Mouse (Mus musculus) brain, adult 2 months (tissue): ENCODE data around the gene Dpagt1.
"Not testable (repeated sequence)": the region's sequence is repeated elsewhere in the genome, so short reads cannot be mapped to it uniquely, and the experiment has no call there.

Source experiments
- DNase-seq: peaks from one replicate; pipeline ENCODE4 v3.0.0; 2011; ENCODE audit warnings: low read depth, low spot score

Gene Dpagt1

DNA sequence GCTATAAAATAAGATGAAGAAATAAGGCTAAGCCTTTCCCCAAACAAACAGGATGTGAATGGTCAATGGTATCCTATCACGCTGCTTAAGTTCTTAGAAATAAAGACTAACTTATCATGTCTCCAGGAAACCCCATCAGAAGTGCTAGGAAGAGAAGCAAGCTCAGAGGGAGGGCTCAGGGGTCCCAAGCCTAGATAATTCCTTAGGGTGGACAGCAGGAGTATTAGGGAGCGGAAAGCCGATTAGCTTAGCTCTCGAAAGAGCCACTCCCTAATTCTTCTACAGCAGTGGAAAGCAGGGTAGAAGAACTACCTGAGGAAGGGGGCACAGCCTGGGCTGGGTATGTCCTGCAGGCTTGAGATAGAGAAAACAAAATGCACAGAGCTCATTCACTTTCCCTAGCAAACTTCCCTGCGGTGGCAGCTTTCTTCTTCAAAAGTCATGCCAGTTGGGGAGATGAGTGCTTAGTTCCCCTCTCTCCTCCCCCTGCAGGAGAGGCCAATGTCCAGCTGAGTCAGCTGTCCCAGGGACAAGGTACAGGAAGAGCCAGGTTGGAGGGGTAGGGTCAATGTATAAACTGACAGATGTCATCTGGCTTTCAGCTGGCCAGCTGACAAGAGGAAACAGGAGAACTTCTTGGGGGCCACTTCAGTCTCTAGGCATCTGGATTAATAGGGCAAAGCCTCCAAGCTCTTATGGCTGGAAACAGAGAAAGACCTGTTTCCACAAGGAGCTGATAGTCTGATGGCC lies 7.6 kb upstream of the Dpagt1 start:
- no peak for DNase-seq

DNA sequence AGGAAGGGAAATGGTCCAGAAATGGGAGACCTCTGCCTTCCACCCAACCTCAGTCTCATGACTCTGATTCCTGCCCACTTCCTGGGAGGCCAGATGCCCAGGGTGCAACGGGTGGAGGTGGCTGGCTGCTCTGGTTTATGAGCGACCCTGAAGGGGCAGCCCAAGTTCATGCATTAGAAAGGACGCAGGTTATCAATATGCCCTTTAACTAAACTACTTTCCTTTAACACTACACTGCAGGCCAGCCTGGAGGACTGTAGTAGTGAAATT lies 7.1 kb upstream of the Dpagt1 start:
- DNase-seq, result no peak

DNA sequence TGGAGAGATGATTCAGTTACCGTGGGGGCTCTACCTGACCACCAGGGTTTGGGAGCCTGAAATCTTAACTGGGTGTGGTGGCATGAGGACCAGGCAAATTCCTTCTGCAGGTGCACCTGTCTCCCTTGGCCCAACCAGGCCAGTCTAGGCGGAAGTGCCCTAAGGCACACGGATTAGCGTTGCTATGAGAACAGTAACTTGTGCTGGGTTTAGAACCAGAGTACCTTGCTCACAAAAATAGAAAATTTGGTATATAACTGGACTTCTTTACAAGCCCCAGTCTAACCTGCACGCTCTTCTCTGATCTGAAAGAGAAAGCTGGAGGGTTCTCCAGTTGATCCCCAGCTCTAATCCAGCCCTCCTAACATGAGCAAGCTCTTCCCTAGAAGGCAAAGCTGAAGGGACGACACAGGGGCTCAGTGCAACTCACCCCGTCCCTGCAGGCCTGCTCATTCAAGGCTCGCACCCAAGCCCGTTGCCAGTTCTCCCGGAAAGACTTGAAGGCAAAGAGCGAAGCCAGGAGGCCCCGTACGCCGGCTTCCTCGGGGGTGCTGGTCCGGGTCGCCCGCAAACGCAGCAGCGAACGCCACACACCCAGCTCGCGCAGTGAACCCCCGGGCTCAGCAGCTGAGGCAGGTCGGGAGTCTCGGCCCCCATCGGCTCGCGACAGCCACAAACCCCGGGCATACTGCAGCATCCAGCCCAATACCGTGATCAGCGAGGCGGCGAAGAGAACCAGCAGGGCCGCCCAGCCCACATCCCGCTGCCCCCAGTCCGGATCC lies 6.5 kb upstream of the Dpagt1 start:
- peak; percentile 37 for DNase-seq

DNA sequence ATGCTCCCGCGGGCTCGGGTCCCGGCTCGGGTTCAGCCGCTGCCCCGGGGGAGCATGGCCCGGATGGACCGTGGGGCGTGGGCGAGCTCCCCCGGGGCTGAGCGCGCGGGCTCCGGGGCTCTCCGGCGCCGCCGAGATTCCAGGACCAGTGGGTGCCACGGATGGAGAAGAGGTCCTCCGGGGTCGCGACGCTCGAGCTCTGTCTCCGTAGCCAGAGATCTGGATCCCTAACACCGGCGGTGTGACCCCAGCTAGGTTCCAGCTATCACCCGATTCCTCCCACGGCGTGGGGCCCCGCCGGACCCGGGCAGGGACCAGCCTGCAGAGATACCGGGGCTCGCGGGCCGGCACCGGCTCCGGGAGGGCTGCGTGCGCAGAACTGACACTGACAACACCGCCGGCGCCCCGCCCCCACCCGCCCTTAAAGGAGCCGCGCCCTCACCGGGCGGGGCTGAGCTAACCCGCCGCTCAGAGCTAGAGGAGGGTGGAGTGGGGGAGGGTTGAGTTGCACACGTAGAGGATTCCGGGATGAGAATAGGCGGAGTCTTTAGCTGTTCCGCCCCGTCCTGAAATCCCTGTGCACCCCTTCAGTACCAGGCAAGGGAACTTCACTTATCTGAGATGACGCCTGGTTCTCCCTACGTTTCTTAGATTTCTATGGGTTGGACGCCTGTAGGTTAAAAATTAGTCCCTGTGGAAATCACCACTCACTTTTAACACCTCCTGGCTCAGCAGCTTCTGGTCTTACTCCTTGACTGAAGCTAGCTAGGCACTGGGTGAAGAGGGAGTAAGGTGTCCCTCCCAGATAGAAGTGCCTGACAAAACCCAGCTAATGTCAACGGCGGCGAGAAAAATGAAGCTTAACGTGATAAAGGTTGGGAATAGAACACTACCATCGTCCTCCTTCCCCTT lies 5.7 kb upstream of the Dpagt1 start, which contains the start of gene C2cd2l:
Gene C2cd2l (minus strand): TSS at position 399 of the 912 bp plus-strand sequence.
- peak; percentile 99 for DNase-seq

DNA sequence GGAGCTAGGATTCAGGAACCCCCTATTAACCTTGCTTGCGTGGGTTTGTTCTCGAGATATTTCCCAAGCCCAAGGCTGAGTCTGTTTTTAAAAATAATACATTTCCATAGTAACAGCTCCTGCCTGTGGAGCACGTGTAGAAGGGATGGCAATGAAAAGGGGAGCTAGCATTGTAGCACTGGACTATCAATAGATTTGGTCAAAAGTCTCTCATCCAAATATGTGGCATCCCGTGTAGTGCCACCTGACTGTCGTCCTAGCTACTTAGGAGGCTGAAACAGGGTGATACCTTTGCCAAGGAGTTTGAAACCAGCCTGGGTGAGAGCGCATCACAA lies 5.1 kb upstream of the Dpagt1 start:
- peak; percentile 78 for DNase-seq

DNA sequence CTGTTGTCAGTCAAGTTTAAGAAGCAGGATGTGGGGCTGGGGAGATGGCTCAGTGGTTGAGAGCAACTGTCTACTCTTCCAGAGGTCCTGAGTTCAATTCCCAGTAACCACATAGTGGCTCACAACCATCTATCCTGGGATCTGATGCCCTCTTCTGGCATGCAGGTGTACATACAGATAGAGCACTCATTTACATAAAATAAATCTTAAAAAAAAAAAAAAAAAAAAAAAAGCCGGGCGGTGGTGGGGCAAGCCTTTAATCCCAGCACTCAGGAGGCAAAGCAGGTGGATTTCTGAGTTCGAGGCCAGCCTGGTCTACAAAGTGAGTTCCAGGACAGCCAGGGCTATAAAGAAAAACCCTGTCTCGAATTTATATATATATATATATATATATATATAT lies 2.2 kb upstream of the Dpagt1 start:
- DNase-seq, result not testable (repeated sequence)

DNA sequence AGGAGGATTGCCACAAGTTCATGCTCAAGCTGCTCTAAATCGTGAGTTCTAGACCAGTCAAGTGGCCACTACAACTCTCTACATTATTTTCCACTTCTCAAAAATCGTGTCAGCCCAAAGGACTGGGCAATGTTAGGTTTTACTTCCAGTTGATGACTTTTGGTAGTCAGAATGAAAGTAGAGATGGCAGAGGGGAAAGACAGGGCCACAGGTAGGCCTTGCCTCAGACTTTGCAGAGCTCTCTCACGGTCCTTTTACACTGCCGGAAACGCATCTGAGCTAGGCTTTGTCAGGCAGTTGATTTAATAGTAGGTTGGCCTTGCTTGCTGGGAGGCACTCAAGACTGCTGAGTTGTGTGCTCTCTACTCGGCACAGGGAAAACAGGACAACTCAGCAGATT lies 1.7 kb upstream of the Dpagt1 start:
- no peak for DNase-seq

DNA sequence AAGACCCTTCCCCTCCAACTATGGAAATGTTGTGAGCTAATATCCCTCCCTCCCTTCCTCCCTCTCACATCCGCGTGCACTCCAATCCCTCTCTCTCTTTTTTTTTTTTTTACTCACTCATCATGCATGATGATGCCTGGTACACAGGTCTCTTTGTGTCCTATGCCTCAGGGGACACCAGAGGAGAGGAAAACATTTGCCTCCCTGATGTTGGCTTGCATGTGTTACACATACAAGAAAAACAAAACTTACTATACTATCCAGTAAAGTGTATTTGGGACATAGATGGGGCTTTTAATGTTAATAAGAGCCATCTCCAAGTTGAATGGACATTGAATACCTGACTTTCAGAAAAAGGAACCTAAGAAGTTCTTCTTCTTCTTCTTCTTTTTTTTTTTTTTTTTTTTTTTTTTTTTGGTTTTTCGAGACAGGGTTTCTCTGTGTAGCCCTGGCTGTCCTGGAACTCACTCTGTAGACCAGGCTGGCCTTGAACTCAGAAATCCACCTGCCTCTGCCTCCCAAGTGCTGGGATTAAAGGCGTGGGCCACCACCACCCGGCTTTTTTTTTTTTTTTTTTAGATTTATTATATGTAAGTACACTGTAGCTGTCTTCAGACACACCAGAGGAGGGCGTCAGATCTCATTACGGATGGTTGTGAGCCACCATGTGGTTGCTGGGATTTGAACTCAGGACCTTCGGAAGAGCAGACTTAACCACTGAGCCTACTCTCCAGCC lies 619 bp upstream of the Dpagt1 start:
- DNase-seq, result not testable (repeated sequence)

DNA sequence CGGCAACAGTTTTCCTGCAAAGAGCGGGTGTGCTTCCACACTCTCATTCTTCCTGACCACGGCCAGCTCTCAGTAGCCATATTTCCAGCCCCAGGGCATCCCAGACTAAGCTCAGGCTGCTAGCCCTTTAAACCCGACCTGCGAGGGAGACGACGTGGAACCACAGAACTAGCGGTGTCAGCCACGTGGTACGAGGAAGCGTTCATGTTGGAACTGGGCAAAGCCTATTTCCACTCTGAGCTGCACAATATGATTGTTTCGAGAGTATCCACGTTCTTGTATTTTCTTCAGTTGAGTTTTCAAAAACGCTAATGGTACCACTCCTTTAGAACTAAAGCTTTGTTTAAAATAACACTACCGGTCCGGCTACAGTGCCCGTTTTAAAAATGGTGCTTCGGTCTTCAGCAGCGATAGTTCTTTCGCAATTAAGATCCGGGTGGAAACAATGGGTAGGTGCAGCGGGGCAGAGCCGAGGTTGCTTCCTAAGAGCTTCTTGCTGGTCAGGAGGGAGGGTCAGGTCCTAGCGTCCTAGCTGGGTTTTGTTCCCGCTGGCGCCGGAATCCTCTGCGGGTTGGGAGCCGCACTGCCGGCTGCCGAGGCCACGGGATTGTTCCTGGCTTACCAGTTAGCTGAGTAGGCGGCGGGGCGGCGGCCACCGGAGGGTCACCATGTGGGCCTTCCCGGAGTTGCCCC lies 698 bp downstream of the Dpagt1 start:
- DNase-seq, result peak; percentile 97

DNA sequence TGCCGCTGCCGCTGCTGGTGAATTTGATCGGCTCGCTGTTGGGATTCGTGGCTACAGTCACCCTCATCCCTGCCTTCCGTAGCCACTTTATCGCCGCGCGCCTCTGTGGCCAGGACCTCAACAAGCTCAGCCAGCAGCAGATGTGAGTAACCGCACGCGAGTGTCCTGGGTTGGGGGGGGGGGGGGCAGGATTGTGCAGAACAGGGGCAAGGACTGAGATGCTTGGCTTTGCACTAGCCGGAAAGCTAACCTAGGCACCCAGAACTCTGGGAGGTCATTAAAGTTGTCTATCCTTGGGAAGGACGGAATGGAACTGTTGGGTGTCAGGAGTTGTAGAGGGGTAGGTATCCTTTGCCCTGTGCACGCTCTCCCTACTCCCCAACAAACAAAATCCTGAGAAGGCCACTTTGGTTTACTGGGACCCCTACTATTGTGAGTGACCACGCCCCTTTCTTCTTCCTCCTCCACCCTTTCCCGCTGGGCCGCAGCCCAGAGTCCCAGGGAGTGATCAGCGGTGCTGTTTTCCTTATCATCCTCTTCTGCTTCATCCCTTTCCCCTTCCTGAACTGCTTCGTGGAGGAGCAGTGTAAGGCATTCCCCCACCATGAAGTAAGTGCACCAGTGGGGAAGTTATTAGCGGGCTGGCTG lies 1.4 kb downstream of the Dpagt1 start:
- DNase-seq, result no peak

DNA sequence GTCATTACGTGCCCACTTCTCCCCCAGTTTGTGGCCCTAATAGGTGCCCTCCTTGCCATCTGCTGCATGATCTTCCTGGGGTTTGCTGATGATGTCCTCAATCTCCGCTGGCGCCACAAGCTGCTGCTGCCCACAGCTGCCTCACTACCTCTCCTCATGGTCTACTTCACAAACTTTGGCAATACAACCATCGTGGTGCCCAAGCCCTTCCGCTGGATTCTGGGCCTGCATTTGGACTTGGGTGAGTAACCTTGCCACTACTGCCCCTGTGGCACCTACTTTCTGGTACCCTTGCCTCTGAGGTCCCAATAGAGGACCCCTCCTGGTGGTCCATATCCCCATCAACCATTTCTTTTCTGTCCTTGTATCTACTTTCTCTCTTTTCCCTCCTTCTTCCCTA lies 2.1 kb downstream of the Dpagt1 start:
- DNase-seq, result no peak

DNA sequence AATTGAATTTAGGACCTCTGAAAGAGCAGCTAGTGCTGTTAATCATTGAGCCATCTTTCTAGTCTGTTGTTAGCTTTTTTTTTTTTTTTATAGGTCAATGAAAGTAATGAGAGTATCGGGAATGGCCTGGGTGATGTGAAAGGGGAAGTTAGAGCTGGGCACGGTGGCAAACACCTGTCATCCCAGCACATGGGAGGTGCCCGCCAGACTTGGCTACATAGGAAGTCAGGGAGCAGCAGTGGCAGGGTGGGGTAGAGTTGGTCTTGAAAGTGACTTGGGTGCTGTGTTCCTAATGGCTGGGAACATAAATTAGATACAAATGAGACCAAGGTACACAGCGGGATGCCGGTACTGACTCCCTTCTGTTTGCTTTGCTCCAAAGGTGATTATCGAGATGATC lies 4.9 kb downstream of the Dpagt1 start:
- DNase-seq, result no peak

DNA sequence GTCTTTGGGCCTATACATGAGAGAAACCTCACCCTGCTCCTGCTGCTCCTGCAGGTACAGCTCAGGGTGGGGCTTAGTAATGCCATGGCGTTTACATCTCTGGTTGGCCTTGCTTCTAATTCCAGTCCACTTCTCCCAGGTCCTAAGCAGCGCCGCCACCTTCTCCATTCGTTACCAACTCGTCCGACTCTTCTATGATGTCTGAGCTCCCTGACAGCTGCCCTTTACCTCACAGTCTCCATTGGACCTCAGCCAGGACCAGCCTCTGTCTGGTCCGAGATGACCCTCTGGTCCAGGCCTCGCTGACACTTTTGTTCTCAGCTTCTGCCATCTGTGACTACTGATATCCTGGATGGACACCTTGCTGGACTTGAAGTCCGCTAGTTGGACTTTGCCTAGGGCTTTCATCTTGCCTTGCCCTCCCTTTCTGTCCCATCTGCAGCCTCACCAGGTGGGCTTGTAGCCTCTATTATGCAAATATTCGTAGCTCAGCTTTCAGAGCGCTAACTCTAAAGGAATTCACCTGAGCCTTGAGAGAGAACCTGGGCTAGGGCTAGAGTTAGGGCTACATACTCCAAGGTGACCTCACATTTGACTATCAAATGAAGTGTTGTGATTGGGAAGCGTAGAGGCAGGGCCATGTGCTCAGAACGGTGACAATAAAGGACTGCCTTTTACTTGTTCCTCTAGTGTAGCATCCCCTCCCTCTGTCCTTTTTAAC lies 7.3 kb downstream of the Dpagt1 start:
- no peak for DNase-seq

DNA sequence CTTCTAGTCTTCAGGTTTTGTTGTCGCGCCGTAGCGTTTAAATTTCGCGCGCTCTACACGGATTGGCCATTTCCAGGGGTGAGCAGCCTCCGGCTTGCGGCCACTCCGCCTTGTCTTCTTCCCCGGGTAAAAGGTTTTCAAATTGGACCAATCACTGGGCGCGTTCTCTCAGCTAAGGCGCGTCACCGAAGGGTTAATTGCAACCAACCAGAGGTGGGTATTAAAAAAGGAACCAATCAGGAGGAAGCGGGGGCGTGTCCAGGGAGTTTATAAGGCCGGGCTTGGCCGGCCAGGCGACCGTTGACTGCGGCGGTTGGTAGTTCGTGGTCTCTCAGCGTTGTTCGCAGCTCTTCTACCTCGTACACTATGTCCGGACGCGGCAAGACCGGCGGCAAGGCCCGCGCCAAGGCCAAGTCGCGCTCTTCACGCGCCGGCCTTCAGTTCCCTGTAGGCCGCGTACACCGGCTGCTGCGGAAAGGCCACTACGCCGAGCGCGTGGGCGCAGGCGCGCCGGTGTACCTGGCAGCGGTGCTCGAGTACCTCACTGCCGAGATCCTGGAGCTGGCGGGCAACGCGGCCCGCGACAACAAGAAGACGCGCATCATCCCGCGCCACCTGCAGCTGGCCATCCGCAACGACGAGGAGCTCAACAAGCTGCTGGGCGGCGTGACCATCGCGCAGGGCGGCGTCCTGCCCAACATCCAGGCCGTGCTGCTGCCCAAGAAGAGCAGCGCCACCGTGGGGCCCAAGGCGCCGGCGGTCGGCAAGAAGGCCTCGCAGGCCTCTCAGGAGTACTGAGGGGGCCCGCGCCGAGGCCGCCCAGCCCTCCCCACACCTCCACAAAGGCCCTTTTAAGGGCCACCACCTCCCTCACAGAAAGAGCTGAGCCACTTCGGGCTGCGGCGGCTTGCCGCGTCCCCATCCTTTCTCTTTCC lies 8.8 kb downstream of the Dpagt1 start, which contains the start of gene H2afx:
Gene H2afx (plus strand): TSS at position 299 of the 935 bp plus-strand sequence.
- DNase-seq, result peak; percentile 100

DNA sequence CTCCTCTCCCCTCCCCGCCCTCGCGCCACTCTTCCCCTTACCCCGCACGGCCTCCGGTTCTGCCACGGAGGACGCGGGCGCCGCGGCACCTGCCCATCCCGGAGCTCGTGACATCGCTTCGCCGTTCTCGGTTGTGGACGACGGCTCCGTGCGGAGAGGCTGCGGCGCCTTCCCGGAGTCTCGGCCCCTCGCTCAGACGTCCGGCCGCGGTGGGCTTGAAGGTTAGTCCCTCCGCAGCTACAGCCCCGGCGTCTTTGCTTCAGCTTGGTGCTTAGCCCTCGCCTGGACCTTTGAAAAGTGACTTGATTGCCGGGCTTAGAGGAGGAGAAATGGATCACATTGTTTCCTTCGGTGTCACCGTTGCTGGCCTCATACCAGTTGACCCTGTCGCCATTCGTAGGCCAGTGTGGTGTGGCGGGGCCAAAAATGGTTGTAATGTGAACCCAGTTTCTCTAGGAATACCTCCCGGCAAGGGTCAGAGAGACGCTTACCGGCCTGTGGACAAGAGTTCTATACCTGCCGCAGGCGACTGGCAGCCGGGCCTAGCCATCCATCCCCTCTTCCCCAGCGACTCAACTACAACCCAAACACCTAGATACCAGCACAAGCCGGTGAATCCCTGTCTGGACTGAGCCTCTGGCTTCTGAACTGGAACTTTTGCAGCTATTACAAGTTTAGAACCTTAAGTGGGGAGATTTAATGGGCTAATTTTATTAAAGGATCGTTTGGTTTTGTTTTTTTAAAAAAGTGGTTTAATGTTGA lies 9.7 kb downstream of the Dpagt1 start:
- peak; percentile 23 for DNase-seq

DNA sequence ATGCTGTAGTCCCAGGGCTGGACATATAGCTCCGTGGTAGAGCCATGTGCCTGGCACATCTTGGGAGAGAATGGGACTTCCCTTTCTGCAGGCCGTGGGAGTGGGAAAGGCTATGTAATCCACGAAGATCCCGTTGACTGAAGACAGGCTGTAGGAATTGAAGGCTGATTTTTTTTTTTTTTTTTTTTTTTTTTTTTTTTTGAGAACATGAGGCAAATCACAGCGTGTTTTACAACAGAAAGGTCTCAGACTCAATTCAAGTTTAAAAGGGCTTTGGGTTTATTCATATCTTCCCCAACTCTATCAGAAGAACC lies 10.2 kb downstream of the Dpagt1 start:
- peak; percentile 34 for DNase-seq

DNA sequence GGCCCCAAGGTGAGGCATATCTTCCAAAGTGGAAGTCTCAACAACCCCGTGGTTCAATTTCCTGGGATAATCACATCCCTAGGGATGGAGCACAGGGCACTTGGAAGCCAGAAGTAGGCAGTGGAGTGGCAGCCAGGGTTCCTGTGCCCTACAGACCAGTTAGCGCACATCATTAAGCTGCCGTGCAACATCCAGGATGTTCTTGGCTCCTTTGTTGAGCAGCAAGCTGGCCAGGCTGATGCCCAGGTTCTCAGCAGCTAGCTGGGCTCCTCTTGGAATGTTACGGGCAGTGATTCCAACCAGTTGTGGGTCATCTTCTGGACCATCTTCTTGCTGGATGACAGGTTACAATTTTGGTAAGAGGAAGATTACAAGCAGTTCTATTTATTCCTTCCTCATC lies 10.7 kb downstream of the Dpagt1 start:
- DNase-seq, result not testable (repeated sequence)

DNA sequence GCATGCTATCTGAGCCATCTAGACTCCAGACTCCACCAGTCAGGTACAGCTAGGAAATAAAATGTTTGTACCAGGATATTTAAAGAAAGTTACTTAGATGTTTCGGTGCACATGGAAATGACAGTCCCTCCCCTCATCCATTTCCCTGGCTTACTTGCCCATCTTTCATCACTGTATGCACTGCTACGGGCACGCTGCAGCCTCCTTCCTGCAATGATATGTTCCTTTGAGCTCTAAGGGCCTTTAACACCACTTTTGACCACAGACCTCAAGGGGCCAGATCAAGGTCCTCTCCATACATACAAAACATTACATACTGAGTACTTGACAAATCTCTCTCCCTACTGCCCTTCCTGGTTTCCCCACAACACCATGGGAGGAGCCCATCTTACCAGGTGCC lies 11.1 kb downstream of the Dpagt1 start:
- no peak for DNase-seq
